Mouse (Mus musculus): ENCODE measurements around the gene Gm20388. TPM values are rescaled to one million over a fixed set of nuclear protein-coding genes. Genes with fewer than 3 reads are reported as not detected.

Gene Gm20388
- total and polyA plus RNA-seq, 2 experiments from 2014 or later, result 17.3 TPM; not detected in 1

- H3K27me3 ChIP-seq (ENCODE audit: control insufficient read depth, insufficient read depth, low read length), result peaks cover 44% of the 10 kb centered on the region
- no peak overlapping the region for H3K27ac ChIP-seq (ENCODE audit: low read depth)
- DNase-seq (ENCODE audit: low spot score) (no peak), ATAC-seq (ENCODE audit: insufficient read depth, low read depth) (no peak)
- H3K4me1 ChIP-seq (ENCODE audit: control insufficient read depth, insufficient read depth), result no peaks in the 10 kb centered on the region
- H3K4me2 ChIP-seq (ENCODE audit: low read depth, low read length), result no peak overlapping the region
- TF ChIP-seq EP300 (IDR thresholded peaks at IDR 0.05; ENCODE audit: low read depth) (no peak), CTCF (IDR thresholded peaks at IDR 0.05; ENCODE audit: low read depth) (no peak)
- H3K4me3 ChIP-seq (ENCODE audit: low read depth, low read length), result no peak overlapping the region
- no peaks in the 10 kb centered on the region for H3K9me3 ChIP-seq (replicated peaks; ENCODE audit: control insufficient read depth, low read length)
- 50% methylated on average over 9 of the region's 9 CpGs for WGBS
- H3K36me3 ChIP-seq (replicated peaks; ENCODE audit: control insufficient read depth, insufficient read depth, low read length), result peaks cover 20% of the 10 kb centered on the region
- H3K9ac ChIP-seq (replicated peaks; ENCODE audit: low read depth, low read length), result no peak overlapping the region
These were observed 3985.2 kb downstream of the Gm20388 start for GRCm38 (mm10) chr8:123895680-123896365.

GRCm38 (mm10) chr8:123896366-123896761, 3985.7 kb downstream of the Gm20388 start:
- peaks cover 23% of the 10 kb centered on the region for H3K36me3 ChIP-seq (replicated peaks; ENCODE audit: control insufficient read depth, insufficient read depth, low read length)
- ATAC-seq (ENCODE audit: insufficient read depth, low read depth) (no peak), DNase-seq (ENCODE audit: low spot score) (no peak)
- TF ChIP-seq EP300 (IDR thresholded peaks at IDR 0.05; ENCODE audit: low read depth) (no peak), CTCF (IDR thresholded peaks at IDR 0.05; ENCODE audit: low read depth) (no peak)
- H3K9me3 ChIP-seq (replicated peaks; ENCODE audit: control insufficient read depth, low read length), result no peaks in the 10 kb centered on the region
- WGBS, result 60% methylated on average over 14 of the region's 14 CpGs
- no peak overlapping the region for H3K4me3 ChIP-seq (ENCODE audit: low read depth, low read length)
- H3K4me1 ChIP-seq (ENCODE audit: control insufficient read depth, insufficient read depth), result no peaks in the 10 kb centered on the region
- H3K9ac ChIP-seq (replicated peaks; ENCODE audit: low read depth, low read length), result no peak overlapping the region
- no peak overlapping the region for H3K27ac ChIP-seq (ENCODE audit: low read depth)
- H3K27me3 ChIP-seq (ENCODE audit: control insufficient read depth, insufficient read depth, low read length), result peaks cover 39% of the 10 kb centered on the region
- H3K4me2 ChIP-seq (ENCODE audit: low read depth, low read length), result no peak overlapping the region

- Histone ChIP-seq H3K9me3 (replicated peaks; ENCODE audit: control insufficient read depth, low read length) (no peaks in the 10 kb centered on the region), H3K27me3 (ENCODE audit: control insufficient read depth, insufficient read depth, low read length) (peaks cover 34% of the 10 kb centered on the region), H3K4me1 (ENCODE audit: control insufficient read depth, insufficient read depth) (no peaks in the 10 kb centered on the region), H3K9ac (replicated peaks; ENCODE audit: low read depth, low read length) (no peak overlapping the region), H3K4me3 (ENCODE audit: low read depth, low read length) (no peak overlapping the region), H3K4me2 (ENCODE audit: low read depth, low read length) (no peak overlapping the region), H3K36me3 (replicated peaks; ENCODE audit: control insufficient read depth, insufficient read depth, low read length) (peaks cover 27% of the 10 kb centered on the region), H3K27ac (ENCODE audit: low read depth) (no peak overlapping the region)
- DNase-seq (ENCODE audit: low spot score) (no peak), ATAC-seq (ENCODE audit: insufficient read depth, low read depth) (no peak)
- TF ChIP-seq CTCF (IDR thresholded peaks at IDR 0.05; ENCODE audit: low read depth), result no peak
- TF ChIP-seq EP300 (IDR thresholded peaks at IDR 0.05; ENCODE audit: low read depth), result no peak
- 53% methylated on average over 10 of the region's 10 CpGs for WGBS
These were observed 3986.1 kb downstream of the Gm20388 start for GRCm38 (mm10) chr8:123896774-123897173.

- Histone ChIP-seq H3K9ac (replicated peaks; ENCODE audit: low read depth, low read length) (no peak overlapping the region), H3K36me3 (replicated peaks; ENCODE audit: control insufficient read depth, insufficient read depth, low read length) (peaks cover 45% of the 10 kb centered on the region), H3K9me3 (replicated peaks; ENCODE audit: control insufficient read depth, low read length) (no peaks in the 10 kb centered on the region), H3K4me3 (ENCODE audit: low read depth, low read length) (no peak overlapping the region), H3K4me2 (ENCODE audit: low read depth, low read length) (no peak overlapping the region), H3K4me1 (ENCODE audit: control insufficient read depth, insufficient read depth) (no peaks in the 10 kb centered on the region), H3K27ac (ENCODE audit: low read depth) (no peak overlapping the region), H3K27me3 (ENCODE audit: control insufficient read depth, insufficient read depth, low read length) (peaks cover 17% of the 10 kb centered on the region; the same call in 1 of the 2 replicates)
- ATAC-seq (ENCODE audit: insufficient read depth, low read depth) (no peak), DNase-seq (ENCODE audit: low spot score) (no peak)
- TF ChIP-seq EP300 (IDR thresholded peaks at IDR 0.05; ENCODE audit: low read depth) (no peak), CTCF (IDR thresholded peaks at IDR 0.05; ENCODE audit: low read depth) (no peak)
- 86% methylated on average over 5 of the region's 5 CpGs for WGBS
These were observed 3987.9 kb downstream of the Gm20388 start for GRCm38 (mm10) chr8:123898576-123898975.

GRCm38 (mm10) chr8:123899366-123899765, 3988.7 kb downstream of the Gm20388 start:
- Histone ChIP-seq H3K4me3 (ENCODE audit: low read depth, low read length) (no peak overlapping the region), H3K9ac (replicated peaks; ENCODE audit: low read depth, low read length) (no peak overlapping the region), H3K27ac (ENCODE audit: low read depth) (no peak overlapping the region), H3K36me3 (replicated peaks; ENCODE audit: control insufficient read depth, insufficient read depth, low read length) (peaks cover 53% of the 10 kb centered on the region), H3K27me3 (ENCODE audit: control insufficient read depth, insufficient read depth, low read length) (peaks cover 10% of the 10 kb centered on the region; the same call in 1 of the 2 replicates), H3K4me1 (ENCODE audit: control insufficient read depth, insufficient read depth) (no peaks in the 10 kb centered on the region), H3K4me2 (ENCODE audit: low read depth, low read length) (no peak overlapping the region), H3K9me3 (replicated peaks; ENCODE audit: control insufficient read depth, low read length) (no peaks in the 10 kb centered on the region)
- ATAC-seq (ENCODE audit: insufficient read depth, low read depth) (no peak), DNase-seq (ENCODE audit: low spot score) (no peak)
- TF ChIP-seq CTCF (IDR thresholded peaks at IDR 0.05; ENCODE audit: low read depth) (no peak), EP300 (IDR thresholded peaks at IDR 0.05; ENCODE audit: low read depth) (no peak)
- WGBS, result 83% methylated on average over 7 of the region's 7 CpGs

GRCm38 (mm10) chr8:123902653-123903052, 3992.0 kb downstream of the Gm20388 start:
- no peaks in the 10 kb centered on the region for H3K27me3 ChIP-seq (ENCODE audit: control insufficient read depth, insufficient read depth, low read length)
- no peaks in the 10 kb centered on the region for H3K9me3 ChIP-seq (replicated peaks; ENCODE audit: control insufficient read depth, low read length)
- ATAC-seq (ENCODE audit: insufficient read depth, low read depth) (no peak), DNase-seq (ENCODE audit: low spot score) (no peak)
- H3K4me3 ChIP-seq (ENCODE audit: low read depth, low read length), result no peak overlapping the region
- peaks cover 76% of the 10 kb centered on the region for H3K36me3 ChIP-seq (replicated peaks; ENCODE audit: control insufficient read depth, insufficient read depth, low read length)
- H3K4me1 ChIP-seq (ENCODE audit: control insufficient read depth, insufficient read depth), result no peaks in the 10 kb centered on the region
- H3K9ac ChIP-seq (replicated peaks; ENCODE audit: low read depth, low read length), result no peak overlapping the region
- TF ChIP-seq CTCF (IDR thresholded peaks at IDR 0.05; ENCODE audit: low read depth), result no peak
- no peak for TF ChIP-seq EP300 (IDR thresholded peaks at IDR 0.05; ENCODE audit: low read depth)
- no peak overlapping the region for H3K27ac ChIP-seq (ENCODE audit: low read depth)
- H3K4me2 ChIP-seq (ENCODE audit: low read depth, low read length), result no peak overlapping the region
- WGBS, result 76% methylated on average over 7 of the region's 7 CpGs
